Mouse (Mus musculus) right cerebral cortex, postnatal 14 days (tissue): ENCODE data around the gene Wnt1.
"Not testable (repeated sequence)": the region's sequence is repeated elsewhere in the genome, so short reads cannot be mapped to it uniquely, and the experiment has no call there.

Experiments used
- DNase-seq: peaks from one replicate; pipeline ENCODE4 v3.0.0; 2022

Wnt1 gene

GRCm38 (mm10) chr15:98806809-98807770 lies 17.4 kb downstream of the Wnt1 start:
- DNase-seq = no peak

GRCm38 (mm10) chr15:98807895-98808650 lies 18.4 kb downstream of the Wnt1 start:
- peak; percentile 92 for DNase-seq

- peak; percentile 74 for DNase-seq
Measured at GRCm38 (mm10) chr15:98808651-98809134, 19.0 kb downstream of the Wnt1 start.

- DNase-seq = no peak
Measured at GRCm38 (mm10) chr15:98809390-98809789, 19.7 kb downstream of the Wnt1 start, which contains the start of gene Ddn. Ddn (minus strand) TSS chr15:98809490.

GRCm38 (mm10) chr15:98810212-98810611 lies 20.6 kb downstream of the Wnt1 start:
- not testable (repeated sequence) for DNase-seq

GRCm38 (mm10) chr15:98812741-98813424 lies 23.2 kb downstream of the Wnt1 start:
- peak; percentile 66 for DNase-seq

GRCm38 (mm10) chr15:98818171-98818570 lies 28.5 kb downstream of the Wnt1 start:
- no peak for DNase-seq

- DNase-seq = no peak
Measured at GRCm38 (mm10) chr15:98820937-98821336, 31.3 kb downstream of the Wnt1 start.

- DNase-seq = no peak
Measured at GRCm38 (mm10) chr15:98821403-98821802, 31.7 kb downstream of the Wnt1 start.

GRCm38 (mm10) chr15:98822147-98822546 lies 32.5 kb downstream of the Wnt1 start:
- DNase-seq = no peak

GRCm38 (mm10) chr15:98823434-98823833 lies 33.8 kb downstream of the Wnt1 start:
- no peak for DNase-seq

- DNase-seq = no peak
Measured at GRCm38 (mm10) chr15:98827611-98828011, 38.0 kb downstream of the Wnt1 start.

GRCm38 (mm10) chr15:98830736-98831683 lies 41.4 kb downstream of the Wnt1 start, which contains the start of gene Prkag1:
Prkag1 (minus strand) TSS chr15:98831521.
- DNase-seq = peak; percentile 96

GRCm38 (mm10) chr15:98831684-98832035 lies 42.0 kb downstream of the Wnt1 start:
- DNase-seq = no peak

GRCm38 (mm10) chr15:98832161-98833058 lies 42.8 kb downstream of the Wnt1 start:
- no peak for DNase-seq

GRCm38 (mm10) chr15:98833281-98833680 lies 43.6 kb downstream of the Wnt1 start:
- DNase-seq = no peak

- DNase-seq = no peak
Measured at GRCm38 (mm10) chr15:98834059-98834458, 44.4 kb downstream of the Wnt1 start.

GRCm38 (mm10) chr15:98835291-98835690 lies 45.6 kb downstream of the Wnt1 start:
- DNase-seq = no peak

- no peak for DNase-seq
Measured at GRCm38 (mm10) chr15:98837006-98837742, 47.5 kb downstream of the Wnt1 start.

GRCm38 (mm10) chr15:98837743-98838103 lies 48.1 kb downstream of the Wnt1 start:
- no peak for DNase-seq
